In the genomic region with DNA sequence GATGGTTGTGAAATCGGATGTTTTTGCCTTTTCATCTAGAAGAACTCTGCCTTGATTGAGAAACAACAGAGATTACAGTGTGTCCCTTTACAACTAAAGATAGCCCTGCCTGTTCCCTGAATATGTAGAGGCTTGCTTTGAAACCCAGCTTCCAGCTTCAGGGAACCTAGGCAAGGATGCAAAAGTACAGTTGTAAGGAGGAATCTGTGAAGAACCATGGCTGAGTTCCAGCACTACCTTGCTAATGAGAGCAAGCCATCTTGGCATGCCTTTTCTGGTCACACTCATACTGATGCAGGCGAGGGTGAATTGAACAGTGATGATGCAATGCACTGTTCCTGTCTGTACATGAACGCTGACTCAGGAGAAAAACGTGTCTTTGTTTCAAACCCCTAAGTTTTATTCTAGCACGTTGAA, we compare ENCODE assay signal across 11 mouse cellular contexts.
DNase-seq lines count a peak whose midpoint lies in the region; ATAC-seq and TF ChIP-seq lines count a peak whose summit lies in the region.
"Had no signal": no experiment of that assay in that cellular context is flagged by ENCODE, and none has a peak within 500 bp of the region (broad histone marks: within the 10 kb centered on the region; RNA-seq: fewer than 3 reads in every experiment).

No protein-coding gene starts in this region.

- H3K36me3 ChIP-seq in hindbrain, postnatal 0 days (ENCODE audit: insufficient read depth, low read length), result no peaks in the 10 kb centered on the region
- no peaks in the 10 kb centered on the region for H3K36me3 ChIP-seq in hindbrain, embryonic 12.5 days

- no peak for ATAC-seq in hindbrain, postnatal 0 days
- no peak for ATAC-seq in hindbrain, embryonic 12.5 days (ENCODE audit: low FRiP score)
- no peak for ATAC-seq in activated CD4-positive, CD25-positive, alpha-beta regulatory T cell, adult 4 months
- ATAC-seq: intestine, embryonic 16.5 days had no signal

- DNase-seq in hindbrain, postnatal 0 days (ENCODE audit: low spot score), result peak; percentile 16
- peak; percentile 4 for DNase-seq in right cerebral cortex, adult 18-20 months
- no peak for DNase-seq in right cerebral cortex, postnatal 10 days (ENCODE audit: low spot score in 2 of 2)
- peak; percentile 79 for DNase-seq in gonadal fat pad, adult 2 months (ENCODE audit: low read depth)
- no peak for DNase-seq in kidney, postnatal 25 days
- DNase-seq: cerebellum, postnatal 25 days; heart, postnatal 14 days; kidney, postnatal 36 days had no signal

- no peaks in the 10 kb centered on the region for H3K9me3 ChIP-seq in hindbrain, postnatal 0 days (ENCODE audit: low read length)
- H3K9me3 ChIP-seq in hindbrain, embryonic 12.5 days (replicated peaks), result no peaks in the 10 kb centered on the region

- no peak overlapping the region for H3K4me2 ChIP-seq in hindbrain, postnatal 0 days (ENCODE audit: low read depth, low read length)
- H3K4me2 ChIP-seq in hindbrain, embryonic 12.5 days (replicated peaks), result no peak overlapping the region

- H3K27me3 ChIP-seq in hindbrain, postnatal 0 days (ENCODE audit: insufficient read depth, low read length), result no peaks in the 10 kb centered on the region
- H3K27me3 ChIP-seq in hindbrain, embryonic 12.5 days, result no peaks in the 10 kb centered on the region

- TF ChIP-seq CTCF in hindbrain, postnatal 0 days (IDR thresholded peaks at IDR 0.05; ENCODE audit: low read depth), result no peak

- WGBS in hindbrain, postnatal 0 days, result 56% methylated on average over 5 of the region's 5 CpGs
- WGBS in hindbrain, embryonic 12.5 days, result 71% methylated on average over 5 of the region's 5 CpGs

- no peaks in the 10 kb centered on the region for H3K4me1 ChIP-seq in hindbrain, postnatal 0 days (ENCODE audit: insufficient read depth, low read length)
- H3K4me1 ChIP-seq in hindbrain, embryonic 12.5 days, result no peaks in the 10 kb centered on the region

- H3K9ac ChIP-seq in hindbrain, postnatal 0 days (replicated peaks; ENCODE audit: low read length), result no peak overlapping the region
- no peak overlapping the region for H3K9ac ChIP-seq in hindbrain, embryonic 12.5 days

- no peak overlapping the region for H3K4me3 ChIP-seq in hindbrain, postnatal 0 days (ENCODE audit: low read length)
- H3K4me3 ChIP-seq in hindbrain, embryonic 12.5 days, result no peak overlapping the region

- no peak overlapping the region for H3K27ac ChIP-seq in hindbrain, postnatal 0 days
- H3K27ac ChIP-seq in hindbrain, embryonic 12.5 days, result no peak overlapping the region

Comparison
In these comparisons a context has a peak if more than half of its experiments do, and no peak if none do; other contexts are left out.
1. DNase-seq: peak in hindbrain, postnatal 0 days (single experiment), right cerebral cortex, adult 18-20 months (single experiment) and gonadal fat pad, adult 2 months (single experiment); none in right cerebral cortex, postnatal 10 days (0 of 2) and kidney, postnatal 25 days (0 of 2).